Mouse (Mus musculus) cerebellum, adult 9-10 months (tissue): ENCODE measurements around the gene Neurog1.

Experiments used
- DNase-seq: peaks from one replicate; pipeline ENCODE4 v3.0.0; 2022

Neurog1 gene

DNA sequence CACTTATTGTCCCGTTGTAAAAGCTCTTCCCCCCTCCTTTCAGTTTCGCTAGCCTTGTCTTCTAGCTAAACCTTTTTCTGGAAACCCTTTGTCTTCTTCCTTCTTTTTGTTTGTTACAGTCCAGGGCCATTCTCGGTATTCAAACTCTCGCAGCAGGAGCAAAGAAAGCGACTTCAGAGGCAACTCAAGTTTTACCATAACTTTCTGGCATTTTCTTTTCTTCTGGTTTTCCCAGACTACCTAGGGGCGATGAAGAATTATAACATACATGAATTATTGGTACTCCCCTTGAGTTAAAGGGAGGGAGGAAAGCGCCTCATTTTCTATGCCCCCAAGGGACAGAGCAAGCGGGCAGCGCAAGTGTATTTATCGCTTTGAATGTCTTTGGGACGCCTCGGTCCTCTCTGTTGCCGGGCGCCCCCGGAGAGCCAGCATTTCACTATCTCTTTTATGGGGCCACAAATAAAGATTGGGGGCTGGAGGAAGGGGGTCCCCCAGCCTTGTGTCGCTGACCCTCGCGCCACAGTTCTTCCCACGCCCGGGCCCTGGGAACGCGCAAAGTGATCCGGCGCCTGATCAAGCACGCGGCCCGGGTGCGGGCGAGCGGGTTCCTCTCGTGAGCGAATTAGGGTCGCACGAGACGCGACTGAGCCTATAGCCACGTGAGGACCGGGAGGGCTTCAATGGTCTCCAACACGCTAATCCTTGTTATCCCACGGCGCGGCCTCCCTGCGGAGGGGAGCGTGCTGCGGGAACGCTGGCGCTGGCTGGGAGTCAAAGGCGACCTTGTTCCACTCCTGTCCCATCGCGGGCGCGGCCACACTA is 6.4 kb upstream of the Neurog1 start:
- DNase-seq, result no peak

DNA sequence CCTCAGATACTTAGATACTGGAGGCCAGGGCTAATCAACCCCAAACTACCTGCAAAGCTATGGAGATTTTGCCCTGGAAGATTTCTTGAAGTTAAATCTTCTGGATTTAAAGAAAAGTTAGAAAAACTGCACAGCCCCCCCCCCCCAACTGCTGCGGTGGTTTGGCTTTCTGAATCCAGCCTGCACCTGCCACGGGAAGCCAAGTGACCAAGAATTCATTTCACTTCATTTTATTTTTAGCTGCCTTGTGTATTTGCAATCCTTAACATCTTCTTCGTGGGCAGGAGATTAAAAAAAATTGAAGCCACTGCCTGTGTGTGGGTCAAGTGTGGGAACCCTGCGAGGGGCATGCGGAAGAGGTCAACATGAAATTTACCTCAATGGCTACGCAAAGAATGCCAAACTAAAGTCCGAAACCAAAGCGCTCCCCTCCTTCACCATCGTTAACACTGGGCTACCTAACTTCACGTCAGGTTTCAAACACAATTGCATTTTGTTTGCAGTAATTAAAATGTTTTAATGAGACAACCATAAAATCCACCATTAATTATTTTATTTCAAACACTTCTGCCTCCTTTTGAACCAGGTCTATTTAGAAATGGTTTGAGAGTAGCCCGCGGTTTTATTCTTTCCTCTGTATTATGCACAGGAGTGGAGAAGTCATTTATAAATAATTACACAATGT is 5.6 kb upstream of the Neurog1 start:
- no peak for DNase-seq

DNA sequence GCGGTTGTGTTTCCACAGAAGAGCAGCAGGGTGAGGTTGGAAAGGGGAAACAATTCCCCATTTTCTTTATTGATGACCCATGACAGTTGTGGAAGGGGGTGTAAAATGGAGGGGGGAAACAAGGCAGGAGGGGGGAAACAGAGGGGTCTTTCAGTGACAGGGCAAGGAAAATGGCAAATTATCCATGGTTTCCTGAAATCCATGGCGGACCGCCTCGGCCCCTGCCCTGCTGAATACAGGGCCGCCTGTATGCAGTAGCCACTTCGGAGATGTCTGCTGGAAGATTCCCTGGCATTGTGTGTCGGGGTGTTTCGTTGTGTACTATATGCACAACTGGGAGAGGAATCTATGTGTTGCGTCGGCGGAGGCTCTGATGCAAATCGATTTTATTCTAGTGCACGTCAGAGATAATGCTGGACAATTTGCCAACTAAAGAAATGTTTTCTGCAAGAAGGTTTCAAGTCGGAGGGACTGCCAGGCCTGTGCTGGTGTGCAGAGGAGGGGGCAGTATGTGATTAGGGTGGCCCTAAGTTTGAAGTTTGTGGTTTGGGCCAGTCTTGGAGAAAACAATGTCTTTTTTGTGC is 4.8 kb upstream of the Neurog1 start:
- DNase-seq, result no peak

DNA sequence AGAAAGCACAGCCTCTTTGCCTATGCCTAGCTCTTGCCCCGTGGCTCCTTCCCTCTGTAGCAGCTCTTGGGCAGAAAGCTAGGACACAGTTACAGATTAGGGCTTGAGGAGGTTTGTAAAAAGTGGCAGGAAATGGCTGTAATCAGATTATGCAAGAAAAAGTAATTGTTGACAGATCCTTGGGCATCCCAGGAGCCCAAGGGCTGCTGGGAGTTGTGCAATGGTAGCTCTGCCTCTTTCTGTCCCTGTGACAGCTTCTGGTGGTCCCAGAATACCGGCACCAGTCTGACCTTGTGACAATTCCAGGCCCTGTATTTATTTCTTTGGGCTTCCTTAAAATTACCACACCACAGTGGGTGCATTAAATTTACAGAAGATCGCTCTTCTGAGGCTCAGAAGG is 1.4 kb upstream of the Neurog1 start:
- DNase-seq, result no peak

DNA sequence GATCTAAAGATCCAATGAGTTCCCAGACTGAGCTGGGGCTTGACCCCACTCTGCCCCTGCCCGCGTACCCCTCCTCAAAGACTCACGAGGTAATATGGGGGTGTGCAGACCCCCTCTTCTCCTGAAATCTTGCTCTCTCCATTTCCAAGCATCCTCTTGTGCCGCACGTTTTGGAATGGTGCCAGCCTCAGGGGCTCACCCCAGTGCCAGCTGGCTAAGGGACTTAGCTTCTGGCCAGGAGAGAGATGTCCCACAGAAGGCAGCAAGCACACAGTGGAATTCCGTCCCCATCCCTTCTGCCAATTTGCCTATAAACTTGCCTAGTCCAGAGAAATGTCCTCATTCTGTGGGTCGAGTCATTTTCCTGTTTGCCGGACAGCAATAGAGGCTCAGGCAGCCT is 820 bp upstream of the Neurog1 start:
- DNase-seq, result no peak

DNA sequence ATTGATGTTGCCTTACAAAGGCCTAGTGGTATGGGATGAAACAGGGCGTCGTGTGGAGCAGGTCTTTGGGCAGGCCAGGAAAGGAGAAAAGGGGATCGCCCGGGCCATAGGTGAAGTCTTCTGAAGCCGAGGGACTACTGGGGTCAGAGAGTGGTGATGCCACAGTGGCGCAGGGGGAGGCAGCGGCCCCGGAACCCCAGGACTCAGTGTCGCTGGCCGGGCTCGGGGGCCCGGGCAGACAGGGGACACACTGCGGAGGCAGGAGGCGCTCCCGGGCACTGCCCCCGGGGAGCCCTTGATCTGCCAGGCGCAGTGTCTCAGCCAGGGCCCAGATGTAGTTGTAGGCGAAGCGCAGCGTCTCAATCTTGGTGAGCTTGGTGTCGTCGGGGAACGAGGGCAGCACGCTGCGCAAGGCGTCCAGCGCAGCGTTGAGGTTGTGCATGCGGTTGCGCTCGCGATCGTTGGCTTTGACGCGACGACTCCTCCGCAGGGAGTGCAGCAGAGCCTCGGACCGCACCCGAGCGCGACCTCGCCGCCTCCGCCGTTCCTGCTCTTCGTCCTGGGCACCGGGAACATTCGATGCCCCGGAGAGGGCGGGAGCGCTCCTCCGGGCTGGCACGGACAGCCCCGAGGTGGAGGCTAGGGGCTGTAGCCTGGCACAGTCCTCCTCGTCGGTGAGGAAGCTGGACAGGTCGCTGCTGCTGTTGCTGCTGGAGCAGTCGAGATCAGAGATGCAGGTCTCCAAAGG is 613 bp downstream of the Neurog1 start:
- no peak for DNase-seq

DNA sequence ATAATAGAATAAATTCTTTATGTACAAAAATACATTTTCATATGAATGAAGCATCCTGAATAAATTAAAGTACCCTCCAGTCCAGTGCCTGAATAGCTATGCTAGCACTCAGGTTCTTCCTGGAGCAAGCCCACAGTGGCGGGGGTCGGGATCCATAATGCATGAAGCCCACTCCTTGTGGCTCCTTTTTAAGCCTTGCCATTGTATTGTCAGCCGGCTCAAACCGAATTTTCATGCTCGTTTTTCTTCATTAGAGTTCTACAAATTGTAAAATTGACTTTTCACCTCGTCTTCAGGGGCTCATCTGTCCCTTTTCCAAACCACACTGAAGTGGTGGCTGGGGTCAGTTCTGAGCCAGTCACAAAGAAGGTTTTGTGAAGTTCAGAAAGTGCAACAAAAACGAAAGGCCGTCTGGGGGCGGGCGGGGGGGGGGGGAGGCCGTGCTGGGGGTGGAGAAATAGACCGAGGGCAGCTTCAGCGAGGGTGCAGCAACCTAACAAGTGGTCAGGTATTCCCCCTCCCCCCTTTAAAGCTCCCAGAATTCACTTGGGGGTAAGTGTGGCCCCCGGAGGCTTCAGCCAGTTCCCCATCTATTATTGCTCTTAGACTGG is 1.3 kb downstream of the Neurog1 start:
- DNase-seq, result no peak

DNA sequence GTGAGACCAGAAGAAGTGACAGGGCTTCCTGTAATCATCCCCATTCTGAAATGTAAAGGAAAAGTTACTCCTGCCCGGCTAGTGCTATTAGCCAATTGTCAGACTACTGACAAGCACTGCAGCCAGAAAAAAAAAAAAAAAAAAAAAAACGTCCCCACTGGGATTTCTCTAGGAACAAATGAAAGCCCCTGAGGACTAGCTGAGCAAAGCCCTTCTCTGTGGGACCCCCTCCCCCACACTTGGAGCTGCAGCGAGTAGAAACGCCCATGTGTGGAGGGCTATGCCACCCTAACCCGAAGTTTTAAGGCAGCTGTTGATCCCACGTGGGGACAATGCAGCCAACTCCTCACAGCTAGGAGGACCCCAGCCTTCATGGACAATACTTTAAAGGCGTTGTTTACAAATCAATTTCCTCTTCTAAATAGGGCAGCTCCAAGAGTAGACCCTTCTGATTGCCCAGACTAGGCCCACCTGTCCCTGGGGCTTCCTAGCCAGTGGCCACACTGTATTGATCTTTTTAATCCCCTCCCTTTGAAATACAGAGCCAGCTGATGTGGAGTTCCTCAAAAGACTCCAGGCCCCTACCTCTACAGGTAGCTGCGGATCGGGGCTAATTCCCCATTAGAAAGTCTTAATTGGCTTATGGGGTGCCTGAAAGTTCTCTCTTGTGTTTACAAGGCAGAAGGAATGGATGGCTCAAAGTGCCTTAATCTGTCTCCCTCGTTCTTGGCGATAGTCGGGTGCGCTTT is 2.2 kb downstream of the Neurog1 start:
- no peak for DNase-seq

DNA sequence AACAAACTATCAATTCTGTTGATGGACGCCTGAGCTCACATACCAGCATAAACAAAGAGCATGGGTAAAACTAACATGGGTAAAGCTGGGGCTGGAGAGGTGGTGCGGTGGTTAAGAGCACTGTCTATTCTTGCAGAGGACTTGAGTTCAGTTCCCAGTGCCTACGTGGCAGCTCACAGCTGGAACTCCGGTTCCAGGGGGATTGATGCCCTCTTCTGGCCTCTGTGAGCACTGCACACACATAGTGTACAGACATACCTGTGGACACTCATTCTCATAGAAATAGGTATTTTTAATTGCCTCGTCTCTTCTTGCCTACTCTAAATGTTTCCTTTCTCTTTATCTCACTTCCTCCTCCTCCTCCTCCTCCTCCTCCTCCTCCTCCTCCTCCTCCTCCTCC is 8.9 kb downstream of the Neurog1 start:
- no peak for DNase-seq

DNA sequence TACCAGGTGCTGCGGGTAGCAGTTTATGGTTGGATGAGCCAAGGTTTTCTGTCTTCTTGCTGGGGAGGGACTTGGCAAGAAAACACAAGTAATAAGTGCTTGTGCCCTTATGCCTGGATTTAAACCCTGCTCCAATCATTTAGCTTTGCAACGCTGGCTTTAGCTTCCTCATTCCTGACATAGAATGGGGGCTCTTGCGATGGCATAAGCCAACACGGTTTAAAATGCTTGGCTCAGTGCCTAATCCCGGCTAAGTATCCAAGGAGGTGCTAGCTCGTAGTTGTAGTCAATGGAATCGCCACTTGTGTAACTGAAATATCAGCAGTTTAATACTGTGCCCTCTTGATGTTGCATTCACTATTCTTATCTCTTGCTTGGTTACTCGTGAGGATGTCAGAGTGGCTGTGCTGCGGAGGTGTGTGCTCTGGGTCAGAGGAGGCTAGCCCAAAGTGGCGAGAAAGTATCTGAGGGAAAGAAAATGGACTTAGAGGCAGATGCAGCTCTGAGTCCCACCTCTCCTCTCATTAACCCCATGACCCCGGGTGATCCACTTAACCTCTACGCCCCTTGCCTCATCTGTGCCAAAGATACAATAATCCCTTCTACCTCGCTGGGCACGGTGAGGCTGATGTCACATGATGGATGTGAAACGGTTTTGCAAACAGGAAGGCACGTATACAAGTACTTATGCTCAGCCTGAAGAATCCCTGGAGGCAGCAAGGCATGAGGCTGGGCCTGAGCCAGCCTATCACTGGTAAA is 11.8 kb downstream of the Neurog1 start:
- no peak for DNase-seq

DNA sequence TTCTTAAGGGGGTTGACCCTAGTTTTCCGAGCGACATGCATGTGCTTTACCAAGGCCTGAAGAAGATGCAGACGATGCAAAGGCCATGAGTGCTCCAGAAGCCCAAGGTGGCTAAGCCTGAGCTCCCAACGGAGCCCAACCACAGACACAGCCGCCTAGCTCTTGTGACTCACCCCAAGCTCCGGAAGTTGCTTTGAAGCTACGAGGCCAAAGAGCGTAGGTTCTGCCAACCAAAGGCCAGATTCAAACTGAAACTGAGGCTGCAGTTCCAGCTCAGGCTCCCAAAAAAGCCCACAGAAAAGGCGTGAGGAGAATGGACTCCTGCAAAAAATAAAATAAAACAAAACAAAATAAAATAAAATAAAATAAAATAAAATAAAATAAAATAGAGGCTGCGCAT is 14.1 kb downstream of the Neurog1 start:
- no peak for DNase-seq

DNA sequence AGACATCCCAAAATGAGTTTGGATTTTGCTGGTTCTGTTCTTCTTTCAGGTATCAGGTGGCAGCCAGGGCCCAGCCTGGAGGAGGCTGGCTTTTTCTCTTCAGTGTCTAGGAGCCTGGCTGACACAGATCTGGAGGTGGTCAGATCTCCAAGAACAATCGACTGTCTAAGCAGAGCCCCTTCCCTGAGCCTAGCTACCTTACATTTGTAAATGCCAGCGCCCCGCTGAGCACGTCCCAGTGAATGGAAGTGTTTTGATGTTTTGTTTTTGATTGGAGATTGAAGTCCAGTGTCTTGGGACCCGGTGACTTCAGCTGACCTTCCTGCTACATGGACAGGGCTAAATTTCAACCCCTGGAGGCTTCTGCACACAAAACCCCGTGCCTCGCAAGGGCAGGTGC is 15.8 kb downstream of the Neurog1 start:
- no peak for DNase-seq

DNA sequence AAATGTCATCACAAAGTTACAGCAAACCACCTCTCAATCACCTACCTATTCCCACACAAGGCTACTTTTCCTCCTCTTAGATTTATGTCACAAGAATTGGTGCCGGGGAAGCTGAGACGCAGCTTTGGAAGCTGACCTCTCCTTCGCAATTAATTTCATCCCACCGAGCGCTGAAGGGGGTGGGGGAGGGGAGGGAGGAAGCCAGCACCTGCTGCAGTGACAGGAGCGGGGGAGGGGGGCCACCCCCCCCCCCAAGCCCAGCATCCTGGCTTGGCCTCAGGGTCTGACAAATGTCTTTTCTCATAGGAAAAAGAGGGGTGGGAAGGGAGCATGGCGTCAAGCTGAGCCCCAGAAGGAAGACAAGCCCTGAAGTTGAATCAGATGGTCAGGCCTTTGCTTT is 23.2 kb downstream of the Neurog1 start:
- DNase-seq, result no peak

DNA sequence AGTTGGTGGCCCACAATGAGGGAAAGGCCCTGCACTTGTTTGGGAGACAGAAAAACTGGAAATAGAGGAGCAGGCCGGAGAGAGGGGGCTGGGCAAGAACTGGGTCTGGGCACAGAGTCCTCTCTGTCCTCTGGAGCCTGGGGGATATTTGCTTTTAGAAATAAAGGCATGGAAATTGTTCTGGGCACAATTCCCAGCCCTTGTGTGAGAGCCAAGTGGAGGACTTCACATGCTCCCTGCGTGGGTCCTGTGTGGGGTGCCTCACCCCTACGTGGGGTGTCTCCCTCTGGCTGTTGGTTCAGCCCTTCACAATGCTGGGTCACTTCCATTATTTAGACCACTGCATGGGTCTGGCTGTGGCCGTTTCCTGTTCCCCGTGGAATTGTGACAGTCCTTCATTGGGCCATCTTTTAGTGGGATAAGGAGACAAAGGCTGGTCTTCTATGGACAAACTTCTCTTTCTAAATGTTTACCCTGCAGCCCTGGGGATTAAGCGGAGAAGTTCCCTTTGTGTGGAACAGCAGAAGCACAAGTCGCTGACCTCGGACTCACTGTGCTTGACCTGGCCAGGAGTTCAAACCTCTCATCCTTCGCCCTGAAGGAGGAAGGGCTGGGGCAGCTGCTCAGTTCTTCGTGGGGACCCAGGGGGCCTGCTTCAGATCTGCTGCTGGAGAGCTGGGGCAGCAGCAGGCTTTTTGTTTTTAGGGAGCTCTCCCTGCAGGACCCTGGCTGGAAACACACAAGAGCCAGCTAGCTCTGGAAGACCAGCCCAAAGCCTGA is 25.6 kb downstream of the Neurog1 start:
- DNase-seq, result peak; percentile 33

DNA sequence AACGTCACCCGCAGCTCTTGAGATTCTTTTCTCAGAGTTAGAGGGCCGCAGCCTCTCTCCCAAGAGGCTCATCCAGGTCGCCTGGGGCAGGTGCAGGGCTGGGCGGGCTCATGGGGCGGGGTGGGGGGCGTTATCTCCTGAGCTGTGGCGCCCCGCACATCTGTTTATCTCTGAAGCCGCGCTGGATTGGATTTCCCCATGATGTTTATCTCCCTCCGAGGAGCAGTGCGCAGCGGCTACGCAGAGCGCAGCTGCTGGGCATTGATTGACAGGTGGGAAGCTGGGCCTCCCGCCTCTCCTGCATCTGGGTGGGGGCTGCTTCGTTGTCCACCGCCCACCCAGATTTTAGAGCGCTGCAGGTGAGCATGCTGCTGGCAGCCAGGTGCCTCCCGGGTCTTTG is 28.3 kb downstream of the Neurog1 start:
- DNase-seq, result no peak

DNA sequence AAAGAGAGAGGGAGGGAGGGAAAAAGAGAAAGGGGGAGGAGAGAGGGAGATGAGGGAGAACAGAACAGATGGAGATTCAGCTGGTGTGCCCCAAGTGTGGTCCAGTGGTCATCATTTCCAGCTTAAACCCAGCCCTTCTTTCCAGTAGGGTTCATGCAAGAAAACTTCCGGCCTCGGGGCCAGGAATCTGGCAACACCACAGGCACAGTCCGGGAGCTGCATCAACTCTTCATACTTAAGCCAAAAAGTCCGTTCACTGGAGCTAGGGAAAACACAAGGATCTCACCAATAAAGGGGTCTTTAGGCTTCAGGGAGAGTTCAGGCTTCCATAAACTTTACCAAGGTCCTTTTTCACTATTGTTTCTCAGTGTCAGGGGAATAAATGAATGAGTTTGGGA is 29.1 kb downstream of the Neurog1 start:
- no peak for DNase-seq

DNA sequence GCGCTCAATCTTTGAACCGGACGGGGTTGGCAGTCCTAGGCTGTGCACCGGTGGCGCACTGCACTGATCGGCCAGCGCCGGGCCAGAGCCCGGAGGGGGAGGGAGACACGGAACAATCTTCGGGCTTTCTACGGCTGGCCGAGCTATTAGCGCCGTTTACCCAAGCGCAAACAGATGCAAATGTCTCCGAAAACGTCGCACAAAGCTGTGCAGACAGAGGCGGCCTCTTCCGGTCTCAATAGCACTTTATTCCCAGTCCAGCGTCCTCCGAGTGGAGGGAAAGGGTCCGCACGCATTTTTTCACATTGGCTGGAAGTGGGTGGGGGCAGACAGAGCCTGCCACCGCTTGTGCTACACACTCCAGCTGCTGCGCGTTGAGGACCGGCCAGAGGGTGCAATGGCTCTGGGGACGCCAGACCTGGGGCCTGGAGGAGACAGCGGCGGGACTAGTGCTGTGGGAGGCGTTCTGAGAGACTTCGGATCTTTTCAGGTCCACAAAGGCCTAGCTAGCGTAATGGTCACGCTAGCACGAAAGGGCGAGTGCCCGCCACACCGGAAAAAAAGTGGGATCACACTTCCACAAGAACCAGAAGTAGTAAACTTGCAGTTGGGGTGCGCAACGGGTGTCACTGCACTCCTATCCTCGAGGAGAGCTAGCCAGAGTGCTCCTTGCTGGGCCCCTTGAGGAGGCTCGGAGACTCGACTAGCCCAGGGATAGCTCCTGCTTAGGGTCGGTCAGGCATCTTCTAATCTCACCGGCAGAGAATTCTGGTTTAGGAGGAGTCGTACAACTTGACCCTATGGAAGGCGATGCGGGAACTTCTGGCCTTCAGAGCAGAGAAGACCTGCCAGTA is 29.7 kb downstream of the Neurog1 start:
- no peak for DNase-seq

DNA sequence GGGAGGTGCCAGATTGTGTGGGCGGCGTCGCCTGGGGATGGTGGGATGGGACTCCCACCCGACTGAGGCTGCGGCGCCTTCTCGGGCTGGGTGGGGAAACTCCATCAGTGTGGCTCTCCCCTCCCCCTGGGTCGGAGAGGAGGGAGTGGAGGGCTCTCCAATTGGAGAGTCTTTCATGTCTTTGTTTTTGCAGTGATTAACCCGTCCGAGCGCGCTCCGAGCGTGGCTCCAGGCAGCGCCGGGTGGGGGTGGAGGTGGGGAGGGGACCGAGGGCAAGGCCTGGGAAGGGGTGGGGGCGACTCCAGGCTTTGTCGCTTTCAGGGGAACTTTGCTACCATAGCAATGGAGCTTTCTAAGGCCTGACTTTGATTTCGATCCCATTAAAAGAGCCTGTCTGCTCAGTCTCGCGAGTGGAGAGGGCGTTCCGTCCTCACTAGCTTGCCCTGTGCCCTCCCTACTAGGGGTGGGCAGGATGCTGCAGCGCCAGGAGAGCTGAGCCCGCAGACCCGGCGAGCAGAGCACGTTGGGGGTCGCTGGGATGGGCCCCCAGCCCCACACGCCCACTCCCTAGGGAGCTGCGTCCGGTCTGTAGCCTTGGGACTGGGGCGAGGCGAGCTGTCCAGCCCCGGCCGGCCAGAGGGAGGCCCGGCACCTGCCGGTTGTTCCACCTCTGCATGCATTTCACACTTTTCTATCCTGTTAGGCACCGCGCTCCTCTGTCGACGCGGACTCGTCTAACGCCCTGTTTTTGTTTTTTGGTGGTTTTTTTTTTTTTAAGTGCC is 30.6 kb downstream of the Neurog1 start:
- DNase-seq, result no peak

DNA sequence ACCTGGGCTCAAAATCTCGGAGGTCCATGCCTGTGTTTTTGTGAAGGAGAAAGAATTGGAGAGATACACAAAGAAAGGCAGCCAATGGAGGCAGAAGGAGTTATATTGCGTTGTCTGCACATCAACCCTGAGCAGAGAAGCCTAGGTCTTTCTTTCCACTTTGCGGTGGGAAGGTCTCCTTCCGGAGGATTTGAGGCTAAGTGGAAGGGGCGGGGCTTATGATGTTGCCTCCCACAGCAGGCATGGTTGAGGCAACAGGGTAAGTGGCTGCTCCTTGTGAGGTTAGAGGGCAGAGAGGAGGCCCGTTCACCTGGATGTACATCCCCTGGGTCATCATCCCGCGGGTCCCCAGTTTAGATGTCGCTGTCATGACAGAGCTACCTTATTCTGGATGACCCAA is 32.7 kb downstream of the Neurog1 start:
- DNase-seq, result no peak
